Mouse (Mus musculus) lung, postnatal 25 days (tissue): ENCODE data around the gene Nr2f2.

ENCODE experiments used
- DNase-seq: peaks from one replicate; pipeline ENCODE4 v3.0.0; 2022; ENCODE audit warnings: low spot score

Gene Nr2f2

DNA sequence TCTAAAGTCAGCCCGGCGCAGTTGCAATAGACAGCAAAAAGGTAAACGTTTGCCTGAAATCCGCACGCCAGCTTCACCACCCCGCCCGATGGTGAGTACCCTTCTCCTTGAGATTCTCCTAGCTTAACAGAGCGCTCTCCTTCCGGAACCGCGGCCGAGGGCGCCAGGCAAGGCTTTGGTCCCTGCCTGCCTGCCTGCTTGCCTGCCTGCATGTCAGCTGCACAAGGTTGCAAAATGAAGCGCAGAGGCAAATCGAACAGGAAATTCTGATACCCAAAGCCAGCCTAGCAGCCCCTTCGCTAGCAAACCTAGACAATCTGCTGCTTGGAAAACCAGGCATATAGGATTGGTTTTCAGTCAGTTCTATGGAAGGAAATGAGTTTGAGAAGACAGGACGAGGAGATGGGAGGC lies 1.1 kb downstream of the Nr2f2 start:
- DNase-seq = no peak

GRCm38 (mm10) chr7:70364798-70365197 lies 1.7 kb downstream of the Nr2f2 start:
- peak; percentile 75 for DNase-seq

GRCm38 (mm10) chr7:70363351-70363750 lies 3.2 kb downstream of the Nr2f2 start:
- no peak for DNase-seq

DNA sequence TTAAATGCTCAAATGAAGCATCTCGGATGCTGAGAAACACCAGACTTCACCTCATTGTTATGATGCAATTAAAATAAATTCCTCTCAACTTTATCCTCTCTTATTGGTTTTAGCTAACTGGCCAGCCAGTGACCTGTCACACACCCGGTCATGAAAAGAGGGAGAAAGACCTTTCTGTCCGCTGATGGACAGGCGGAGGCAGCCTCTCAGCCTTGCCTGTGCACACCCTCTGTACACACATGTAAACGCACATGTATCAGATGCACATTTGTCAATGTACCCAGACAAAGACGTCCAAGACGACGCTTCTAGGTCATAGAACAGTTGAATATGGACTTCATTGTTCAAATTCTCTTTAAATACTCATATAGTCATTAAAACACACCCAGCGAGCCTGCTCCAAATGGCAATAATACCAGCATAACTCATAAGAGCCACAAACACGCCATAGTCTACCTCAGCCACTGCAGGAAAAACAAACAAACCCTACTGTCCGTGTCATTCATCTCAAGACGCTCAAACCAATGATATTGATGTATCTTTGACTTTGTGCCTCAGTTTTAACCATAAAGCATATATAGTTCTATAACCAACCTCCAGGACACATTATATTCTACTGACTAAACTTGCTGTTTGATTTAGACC lies 3.9 kb downstream of the Nr2f2 start:
- no peak for DNase-seq

DNA sequence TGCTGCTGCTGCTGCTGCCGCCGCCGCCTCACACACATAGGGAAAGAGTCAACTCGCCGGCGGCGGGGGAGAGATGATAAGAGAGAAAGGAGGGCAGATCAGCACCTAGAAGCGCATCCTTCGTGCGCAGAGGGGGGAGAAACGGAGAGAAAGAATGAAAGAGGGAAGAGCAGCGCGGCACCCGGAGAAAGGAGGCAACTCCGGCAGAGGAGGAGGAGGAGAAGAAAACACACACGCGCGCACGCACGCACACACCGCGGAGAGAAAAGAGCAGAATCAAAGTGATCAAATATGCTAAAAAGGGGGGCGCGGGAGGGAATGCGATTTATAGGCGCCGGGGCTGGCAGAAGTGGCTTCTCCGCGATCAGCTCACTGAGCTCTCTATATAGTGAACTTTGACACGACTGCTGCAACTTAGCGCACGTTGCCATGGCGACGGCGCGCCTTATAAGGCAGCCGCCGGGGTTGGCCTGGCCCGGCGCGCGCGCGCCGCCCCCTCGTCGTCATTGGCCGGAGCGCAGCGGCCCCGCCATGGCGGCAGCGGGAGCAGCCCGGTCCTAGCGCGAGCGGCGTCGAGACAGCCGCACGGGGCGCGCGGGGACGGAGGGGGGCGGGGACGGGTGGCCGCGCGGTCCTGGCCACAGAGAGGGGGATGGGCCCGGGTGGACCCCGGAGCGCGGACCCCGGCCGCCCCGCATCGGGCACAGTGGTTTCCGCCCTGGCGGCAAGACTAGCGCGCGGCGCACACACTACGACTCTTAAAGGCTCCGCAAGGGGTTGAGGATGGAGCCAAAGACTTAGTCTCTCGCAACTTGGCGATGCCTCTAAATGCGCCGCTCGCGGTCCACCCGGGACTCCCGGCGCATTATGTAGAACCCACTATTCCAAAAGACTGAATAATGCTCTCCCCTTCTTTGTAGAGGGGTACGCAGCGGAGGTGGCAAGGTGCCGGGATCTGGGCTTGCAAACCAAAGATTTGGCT lies 4.9 kb downstream of the Nr2f2 start:
- peak; percentile 94 for DNase-seq

DNA sequence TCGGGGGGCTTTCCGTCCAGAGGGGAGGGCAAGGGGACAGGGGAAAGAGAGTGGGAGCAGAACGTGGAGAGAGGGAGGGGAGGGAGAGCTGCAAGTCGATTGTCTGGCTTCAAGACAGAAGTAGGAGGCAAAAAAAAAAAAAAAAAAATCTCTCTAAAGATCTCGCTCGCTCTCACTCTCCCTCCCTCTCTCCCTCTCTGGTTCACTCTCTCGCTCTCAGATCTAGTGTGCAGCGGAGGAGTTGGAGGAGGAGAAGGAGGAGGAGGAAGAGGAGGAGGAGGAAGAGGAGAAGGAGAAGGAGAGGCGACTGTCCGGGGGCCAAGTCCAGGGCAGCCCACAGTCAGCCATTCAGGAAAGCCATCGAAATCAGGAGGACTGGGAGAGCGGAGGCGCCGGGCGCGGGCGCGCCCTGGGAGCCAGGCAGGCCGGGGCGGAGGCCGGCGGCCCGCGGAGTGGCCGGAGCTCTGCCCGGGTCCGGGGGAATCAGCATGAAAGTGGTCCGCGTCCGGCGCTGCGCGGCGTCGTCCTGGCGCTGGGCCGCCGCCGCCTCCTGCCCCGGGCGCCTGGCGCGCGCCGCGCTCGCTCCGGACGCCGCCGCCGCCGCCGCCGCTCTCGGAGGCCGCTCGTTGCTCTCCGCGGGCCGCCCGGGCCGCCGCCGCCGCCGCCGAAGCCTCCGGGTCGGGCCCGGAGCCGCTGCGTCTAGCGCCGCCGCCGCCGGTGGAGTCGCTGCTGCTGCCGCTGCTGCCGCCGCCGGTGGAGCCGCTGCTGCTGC lies 5.7 kb downstream of the Nr2f2 start:
- DNase-seq = no peak

GRCm38 (mm10) chr7:70359791-70360581 lies 6.5 kb downstream of the Nr2f2 start:
- no peak for DNase-seq

DNA sequence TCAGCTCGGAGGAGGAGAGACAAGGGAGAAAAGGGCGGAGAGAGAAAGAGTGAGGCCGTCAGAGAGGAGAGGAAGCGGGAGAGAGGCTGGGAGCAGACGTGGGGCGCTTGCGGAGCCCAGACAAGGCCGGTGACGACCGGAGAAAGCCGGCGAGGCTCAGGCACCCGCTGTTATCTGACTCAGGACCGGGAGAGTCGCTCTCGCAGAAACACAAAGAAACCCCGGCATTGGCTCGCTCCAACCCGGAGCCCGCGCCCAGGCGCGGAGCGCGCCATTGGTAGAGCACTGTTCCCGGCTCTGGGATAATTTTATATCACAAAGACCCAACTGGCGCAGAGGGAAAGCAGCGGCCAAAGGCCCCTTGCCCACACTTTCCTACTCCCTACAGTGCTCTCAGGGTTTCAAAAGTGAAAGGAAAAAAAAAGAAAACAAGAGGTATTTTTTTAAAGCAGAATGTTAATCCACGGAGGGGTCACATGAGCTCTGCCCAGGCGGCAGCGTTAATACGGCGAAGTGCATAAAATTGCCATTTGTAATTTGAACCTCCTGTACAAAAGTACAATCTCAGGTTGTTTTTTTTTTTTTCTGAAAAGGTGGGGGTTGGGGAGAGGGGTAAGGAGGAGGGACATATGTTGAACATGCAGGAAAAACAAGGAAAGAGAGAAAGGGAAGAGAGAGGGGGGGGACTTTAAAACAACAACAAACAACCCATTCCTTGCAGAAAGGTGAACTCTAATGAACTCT lies 7.5 kb downstream of the Nr2f2 start:
- no peak for DNase-seq

DNA sequence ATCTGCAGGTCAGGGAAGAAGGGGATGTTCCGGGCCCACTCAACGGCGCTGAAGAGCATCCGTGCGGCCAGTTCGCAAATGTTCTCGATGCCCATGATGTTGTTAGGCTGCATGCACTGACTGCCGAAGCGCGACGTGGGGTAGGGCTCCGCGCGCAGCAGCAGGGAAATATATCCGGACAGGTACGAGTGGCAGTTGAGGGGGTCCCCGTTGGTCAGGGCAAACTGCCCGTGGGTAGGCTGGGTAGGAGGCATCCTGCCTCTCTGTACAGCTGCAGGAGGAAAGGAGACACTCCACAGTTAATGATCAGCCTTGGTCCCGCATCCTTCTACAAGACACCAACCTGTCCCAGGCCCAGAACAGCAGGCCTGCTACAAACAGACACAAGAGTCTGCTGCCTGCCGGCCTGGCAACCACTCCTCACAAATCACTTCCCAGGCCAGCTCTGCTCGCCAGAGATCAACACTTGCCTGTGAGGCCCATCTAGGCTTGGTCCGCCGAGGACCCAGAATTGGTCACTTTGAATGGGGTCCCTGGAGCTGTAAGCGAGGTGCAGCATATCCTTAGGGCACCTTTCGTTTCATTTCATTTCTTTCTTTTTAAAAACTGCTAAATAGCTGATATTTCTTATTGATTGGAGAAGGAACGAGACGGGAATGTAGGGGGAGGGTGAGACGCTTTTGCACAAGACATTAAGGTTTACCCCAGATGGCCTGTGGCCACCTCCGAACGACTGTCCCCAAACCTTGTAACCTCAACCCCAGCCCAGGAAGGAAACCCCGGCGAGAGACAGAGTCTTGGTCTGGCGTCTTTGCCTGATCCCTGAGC lies 8.3 kb downstream of the Nr2f2 start:
- no peak for DNase-seq

GRCm38 (mm10) chr7:70357516-70358019 lies 9.0 kb downstream of the Nr2f2 start:
- no peak for DNase-seq

DNA sequence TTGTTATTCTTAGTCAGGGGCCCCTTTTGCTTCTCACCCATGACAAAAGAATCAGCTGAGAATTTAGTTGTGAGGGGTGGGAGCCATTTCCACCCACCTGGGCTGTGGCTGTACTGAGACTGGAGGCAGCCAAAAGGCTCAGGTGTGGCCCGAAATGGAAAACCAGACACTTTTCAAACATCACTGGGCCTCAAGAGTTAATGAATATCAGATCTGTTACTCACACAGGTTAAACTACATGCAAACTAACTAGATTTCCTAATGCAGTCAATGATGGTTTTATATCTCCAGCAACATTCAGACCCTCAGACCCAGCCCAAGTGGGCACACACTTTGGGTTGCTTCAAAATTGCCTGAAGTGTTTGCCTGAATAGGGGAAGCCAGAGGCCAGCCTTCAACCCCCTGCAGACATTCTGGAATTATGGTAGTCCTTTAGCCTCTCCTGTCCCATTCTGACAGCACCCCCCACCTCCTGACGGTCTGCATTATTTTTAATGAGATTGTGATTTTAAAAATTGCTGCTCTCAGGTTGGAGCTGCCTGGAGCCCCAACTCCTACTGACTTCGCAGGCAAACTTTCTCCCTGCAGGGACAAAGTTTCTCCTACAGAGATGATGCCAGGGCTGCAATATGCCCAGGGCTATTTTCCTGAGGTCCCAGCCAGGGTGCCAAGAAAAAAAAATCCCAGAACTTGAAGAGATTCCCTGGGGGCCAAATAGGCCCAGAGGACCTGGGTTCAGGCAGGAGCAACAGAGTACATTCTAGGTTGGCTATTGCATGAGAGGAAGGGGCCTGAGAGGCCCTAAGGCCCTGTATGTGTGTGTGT lies 9.6 kb downstream of the Nr2f2 start:
- DNase-seq = no peak

GRCm38 (mm10) chr7:70355691-70356568 lies 10.6 kb downstream of the Nr2f2 start:
- DNase-seq = no peak

- DNase-seq = no peak
These were observed 11.2 kb downstream of the Nr2f2 start for GRCm38 (mm10) chr7:70355357-70355620.

DNA sequence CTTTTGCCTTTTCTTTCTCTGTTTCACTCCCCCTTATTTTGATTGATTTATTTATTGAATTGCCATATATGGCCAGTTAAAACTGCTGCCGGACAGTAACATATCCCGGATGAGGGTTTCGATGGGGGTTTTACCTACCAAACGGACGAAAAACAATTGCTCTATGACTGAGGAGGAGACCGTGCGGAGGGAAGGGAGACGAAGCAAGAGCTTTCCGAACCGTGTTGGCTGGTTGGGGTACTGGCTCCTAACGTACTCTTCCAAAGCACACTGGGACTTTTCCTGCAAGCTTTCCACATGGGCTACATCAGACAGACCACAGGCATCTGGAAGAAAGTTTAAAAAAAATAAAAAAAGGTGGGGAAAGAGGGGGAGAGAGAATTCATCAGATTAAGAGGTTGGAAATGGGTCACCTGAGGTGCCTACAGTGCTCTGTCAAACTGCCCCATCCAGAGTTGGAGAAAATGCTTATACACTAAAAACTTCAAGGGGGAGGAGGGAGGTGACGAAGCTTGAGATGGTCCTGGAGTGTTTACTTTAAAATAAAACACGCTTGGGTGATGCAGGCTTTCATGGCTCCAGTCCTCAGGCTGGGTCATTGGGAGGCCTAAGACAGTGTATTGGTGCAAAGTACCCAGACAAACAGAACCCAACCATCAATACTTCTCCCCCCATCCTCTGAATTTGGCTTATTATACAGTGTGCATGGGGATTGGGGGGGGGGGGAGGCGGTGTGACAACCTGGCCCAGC lies 11.8 kb downstream of the Nr2f2 start:
- DNase-seq = no peak

- DNase-seq = no peak
These were observed 13.4 kb downstream of the Nr2f2 start for GRCm38 (mm10) chr7:70353151-70353550.

- no peak for DNase-seq
These were observed 13.9 kb downstream of the Nr2f2 start for GRCm38 (mm10) chr7:70352617-70353016.

GRCm38 (mm10) chr7:70351981-70352560 lies 14.5 kb downstream of the Nr2f2 start:
- no peak for DNase-seq
